Mouse (Mus musculus): ENCODE measurements at regions not wholly inside any gene's neighbourhood (a gene's known extent, or its start where the extent isn't known, plus 50 kb on each side); places are given as distances from the start of the nearest gene placed in this dataset.

DNA sequence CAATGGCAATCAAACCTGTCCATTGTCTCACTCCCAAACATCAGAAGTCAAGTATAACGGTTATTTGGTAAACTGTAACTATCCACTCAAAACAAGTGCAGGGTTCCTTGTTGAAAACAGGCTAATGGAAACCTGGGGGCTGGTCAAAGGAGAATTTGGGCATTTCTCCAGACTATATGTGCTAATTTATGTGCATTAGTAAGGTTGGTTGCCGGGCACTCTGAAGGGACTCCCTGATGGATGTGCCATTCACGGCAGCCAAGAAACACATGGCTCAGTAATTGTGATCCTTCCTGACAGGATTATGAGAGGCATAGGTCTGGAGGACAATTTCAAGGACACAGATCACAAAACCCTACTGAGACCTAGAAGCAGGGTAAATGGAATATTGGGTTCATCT lies 295.5 kb upstream of the Ubash3b start:
- TF ChIP-seq POLR2A (IDR thresholded peaks at IDR 0.05; ENCODE audit: control insufficient read depth, extremely low read depth, insufficient read depth, low read length, poor library complexity) (no peak), CTCF (IDR thresholded peaks at IDR 0.05; ENCODE audit: borderline replicate concordance, control insufficient read depth, extremely low read depth, insufficient read depth, low read length, poor library complexity) (no peak)
